Mouse (Mus musculus): ENCODE measurements at regions not wholly inside any gene's neighbourhood (a gene's known extent, or its start where the extent isn't known, plus 50 kb on each side); places are given as distances from the start of the nearest gene placed in this dataset.

DNA sequence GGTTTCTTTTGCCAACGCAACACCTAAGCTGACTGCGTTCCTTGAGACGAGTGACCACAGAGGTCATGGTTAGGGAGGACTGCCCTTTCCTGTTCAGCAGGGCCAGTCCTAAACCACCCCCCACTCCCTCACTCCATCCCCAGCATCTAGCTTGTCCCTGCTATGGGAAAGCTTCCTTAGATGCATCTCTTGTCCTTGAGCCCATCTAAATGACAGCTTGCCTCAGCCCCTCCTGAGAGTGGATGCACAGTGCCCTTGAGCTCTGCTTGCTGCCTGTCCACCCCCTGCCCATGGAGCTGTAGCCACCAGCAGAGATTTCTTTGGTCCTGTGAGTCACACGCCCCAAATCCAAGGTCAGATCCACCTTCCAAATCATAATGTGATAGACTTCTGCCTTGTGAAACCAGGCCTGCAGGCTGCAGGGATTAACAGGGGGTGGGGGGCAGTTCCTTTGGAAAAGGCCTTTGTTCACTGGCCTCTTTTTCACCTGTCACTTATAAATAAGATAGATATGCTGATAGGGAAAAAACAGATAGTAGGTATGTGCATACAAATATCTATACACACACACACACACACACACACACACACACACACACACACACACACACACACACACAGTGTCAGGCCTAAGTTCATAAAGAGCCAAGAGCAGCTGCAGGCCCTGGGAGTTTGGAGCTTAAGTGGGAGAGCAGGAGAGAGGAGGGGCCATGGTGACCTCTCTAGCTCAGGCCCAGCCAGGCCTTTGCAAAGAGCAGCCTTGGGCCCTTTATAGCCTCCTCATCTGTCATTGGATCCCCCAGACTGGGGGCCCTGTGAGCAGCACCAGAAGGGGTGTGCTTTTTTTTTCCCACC is 56.4 kb upstream of the Adra2c start:
- no peak for DNase-seq (ENCODE audit: low spot score)

DNA sequence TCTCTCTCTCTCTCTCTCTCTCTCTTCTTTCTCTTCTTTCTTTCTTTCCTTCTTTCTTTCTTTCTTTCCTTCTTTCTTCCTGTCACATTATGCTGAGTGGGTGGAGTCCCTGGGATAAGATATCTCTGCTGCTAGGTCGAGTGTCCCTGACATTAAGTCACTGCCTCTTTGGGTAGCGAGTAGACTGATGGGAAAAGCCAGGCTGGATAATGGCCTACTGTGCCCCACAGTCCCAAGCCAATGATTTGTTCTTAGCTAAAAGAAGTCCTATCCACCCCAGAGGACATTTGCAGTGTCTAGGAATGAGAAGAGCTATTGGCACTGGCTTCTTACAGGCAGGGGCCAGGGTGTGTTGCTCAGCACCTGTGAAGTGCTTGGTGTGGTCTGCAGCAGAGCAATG is 61.8 kb upstream of the Adra2c start:
- DNase-seq (ENCODE audit: low spot score), result no peak

DNA sequence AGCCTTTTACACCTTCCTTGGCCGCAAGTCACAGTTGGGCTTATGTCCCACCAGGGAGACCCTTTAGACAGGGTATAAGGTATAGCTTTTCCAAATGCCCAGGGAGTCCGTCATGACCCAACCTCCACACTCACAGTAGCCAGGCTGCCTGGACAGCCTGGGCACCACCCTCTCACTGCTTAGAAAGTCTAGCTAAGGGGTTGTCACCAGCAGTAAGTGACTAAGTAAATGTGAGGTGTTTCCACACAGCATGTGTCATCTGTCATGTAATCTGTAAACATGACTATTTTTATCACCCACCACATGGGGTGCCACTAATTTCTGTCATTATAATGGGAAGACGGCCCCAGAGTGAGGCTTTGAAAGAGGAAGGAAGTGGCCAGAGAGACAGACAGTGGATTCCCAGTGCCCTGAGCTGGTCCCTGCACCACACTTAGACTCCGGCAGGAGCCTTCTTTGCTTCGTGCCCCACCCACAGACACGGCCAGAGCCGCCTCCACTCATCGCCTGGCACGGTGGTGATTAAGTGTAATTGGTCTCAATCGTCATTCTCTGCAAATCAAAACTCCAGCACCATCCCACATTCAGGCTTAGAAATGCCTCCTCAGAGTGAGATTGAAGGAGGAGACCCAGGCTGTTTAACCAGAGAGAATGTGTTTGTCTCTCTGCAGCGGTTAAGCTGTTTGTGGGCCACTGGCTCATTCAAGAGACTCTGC is 62.5 kb upstream of the Adra2c start:
- DNase-seq (ENCODE audit: low spot score), result no peak

DNA sequence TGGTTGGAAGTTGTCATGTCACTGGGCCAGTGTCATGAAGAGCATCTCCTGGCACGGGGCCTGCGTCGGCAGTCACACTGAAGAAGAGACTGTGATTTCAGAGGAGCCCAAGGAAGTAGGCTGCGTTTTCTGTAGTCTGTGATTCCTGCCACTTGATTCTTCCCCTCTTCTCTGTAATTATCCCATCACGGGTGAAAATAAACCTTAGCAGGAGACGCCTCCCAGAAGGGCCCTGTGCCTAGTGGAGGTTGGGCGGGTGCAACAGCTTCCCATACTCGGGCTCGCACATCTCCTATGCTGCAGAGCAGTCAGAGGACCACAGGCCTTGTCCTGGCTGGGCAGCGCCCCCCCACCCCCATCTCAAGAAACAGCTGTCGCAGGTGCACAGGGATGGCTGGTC is 63.1 kb upstream of the Adra2c start:
- no peak for DNase-seq (ENCODE audit: low spot score)

DNA sequence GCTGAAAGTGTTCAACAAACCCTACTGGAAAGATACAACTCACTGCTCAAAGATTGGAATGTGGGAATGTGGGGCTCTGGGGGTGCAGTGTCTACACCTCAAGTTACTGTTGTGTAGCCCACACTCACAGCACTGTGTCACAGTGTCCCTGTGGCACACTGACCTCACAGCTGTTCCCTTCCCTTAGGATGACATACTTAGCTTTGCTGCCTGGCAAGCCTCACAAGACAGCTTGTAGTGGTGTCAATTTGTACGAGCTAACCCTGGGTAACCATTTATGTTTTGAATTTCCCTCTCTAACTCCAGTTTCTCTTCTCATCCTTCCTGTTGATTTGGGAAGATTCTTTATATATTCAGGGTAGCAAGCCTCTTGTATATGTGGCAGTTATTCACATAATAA is 68.8 kb upstream of the Adra2c start:
- DNase-seq (ENCODE audit: low spot score), result no peak

DNA sequence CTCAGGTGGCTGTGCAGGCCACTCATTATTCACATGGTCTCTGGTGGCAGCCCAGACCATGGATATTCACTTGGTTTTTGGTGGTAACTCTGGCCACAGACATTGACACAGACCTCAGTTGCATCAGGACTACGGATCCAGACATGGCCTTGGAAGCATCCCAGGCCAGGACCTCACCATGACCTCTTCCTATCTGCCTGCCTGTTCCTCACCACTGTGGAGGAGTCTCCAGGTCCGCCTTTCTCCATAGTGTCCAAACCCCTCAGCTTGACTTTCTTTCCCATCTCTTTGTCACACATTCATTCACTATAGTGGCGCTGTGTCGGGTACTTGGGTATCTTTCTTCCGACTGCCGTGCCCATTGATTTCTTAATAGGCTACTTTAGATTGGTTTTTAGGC is 74.1 kb upstream of the Adra2c start:
- no peak for DNase-seq (ENCODE audit: low spot score)

DNA sequence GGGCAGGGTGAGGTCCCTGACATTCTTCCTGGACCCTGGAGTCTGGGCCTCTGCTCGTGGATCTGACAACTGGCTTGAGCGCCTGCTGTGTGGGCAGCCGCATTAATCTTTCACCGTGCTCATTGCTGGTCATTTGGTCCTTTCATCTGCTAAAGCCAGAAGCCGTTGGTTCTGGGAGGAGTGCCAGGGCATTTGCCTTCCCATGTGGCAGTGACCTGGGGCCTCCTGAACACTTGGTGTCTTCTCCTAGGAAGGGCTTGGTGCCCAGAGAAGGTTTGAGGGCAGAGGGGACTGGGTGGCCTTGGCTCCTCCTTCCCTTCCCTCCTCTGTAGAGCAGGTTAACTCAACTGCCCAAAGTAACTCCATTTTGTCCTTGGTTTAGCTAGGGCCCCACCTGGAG is 79.7 kb upstream of the Adra2c start:
- no peak for DNase-seq (ENCODE audit: low spot score)

DNA sequence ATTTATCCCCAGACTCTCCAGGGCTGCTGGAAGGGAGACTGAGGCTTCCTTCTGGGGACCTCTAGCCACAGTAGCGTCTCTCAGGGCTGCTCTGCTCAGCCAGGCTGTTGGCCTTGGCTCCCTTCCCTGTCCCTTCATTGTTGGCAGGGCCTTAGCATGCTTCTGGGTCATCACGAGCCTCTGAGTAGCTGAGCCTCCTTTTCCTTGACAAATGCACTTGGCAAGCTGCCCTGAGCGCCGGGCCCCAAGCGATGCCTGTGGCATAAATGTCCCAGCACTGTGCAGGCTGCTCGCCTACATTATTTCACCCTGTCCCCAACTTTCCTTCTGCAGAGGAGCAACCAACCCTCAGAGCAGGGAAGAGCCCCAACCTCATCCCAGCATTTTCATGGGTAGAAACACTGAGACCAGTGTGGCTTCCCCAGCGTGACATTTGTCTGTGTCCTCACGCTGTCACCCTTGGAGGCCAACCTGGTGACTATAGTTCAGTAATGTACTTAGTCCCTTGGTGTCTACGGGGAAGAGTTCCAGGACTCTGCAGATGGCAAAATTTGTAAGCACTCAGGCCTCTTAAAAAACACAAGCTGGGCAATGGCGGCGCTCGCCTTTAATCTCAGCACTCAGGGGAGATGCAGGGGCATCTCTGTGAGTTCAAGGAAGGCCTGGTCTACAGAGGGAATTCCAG is 83.7 kb upstream of the Lrpap1 start:
- DNase-seq (ENCODE audit: low spot score), result peak; percentile 85

DNA sequence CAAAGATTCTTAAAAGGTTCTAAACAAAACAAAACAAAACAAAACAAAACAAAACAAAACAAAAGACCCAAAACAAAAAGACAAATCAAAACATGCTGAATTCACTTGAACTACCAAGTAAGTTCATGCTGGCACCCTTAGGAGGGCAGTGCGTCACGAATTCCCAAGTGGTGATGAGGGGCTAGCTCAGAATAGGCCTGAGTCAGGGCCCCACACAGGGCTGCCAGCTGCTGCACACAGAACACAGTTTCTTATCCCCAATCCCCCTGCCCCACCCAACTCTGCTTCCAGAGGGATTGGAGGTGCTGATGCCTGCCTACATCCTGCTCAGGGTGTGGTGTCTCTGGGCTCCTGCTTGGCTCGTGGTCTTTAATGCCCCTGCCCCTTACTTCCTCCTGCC is 80.3 kb upstream of the Lrpap1 start:
- DNase-seq (ENCODE audit: low spot score), result no peak

DNA sequence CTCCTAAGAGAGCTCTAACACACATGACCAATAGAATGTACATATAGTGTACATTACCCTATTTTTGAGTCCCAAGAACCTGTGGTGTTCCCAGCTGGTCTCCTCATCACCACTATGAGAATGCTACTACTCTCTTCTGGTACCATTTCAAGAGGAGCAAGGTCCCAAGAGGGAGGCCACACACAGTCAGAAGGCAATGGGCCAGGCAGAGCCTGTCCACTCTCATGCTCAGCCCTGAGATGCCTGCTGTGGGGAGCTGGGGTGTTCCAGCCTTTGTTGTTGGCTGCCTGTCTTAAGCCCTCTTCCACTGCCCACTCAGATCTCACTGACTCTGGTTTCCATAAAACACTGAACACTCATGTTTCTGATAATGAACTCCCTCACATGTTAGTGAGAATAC is 79.7 kb upstream of the Lrpap1 start:
- DNase-seq (ENCODE audit: low spot score), result peak; percentile 60

DNA sequence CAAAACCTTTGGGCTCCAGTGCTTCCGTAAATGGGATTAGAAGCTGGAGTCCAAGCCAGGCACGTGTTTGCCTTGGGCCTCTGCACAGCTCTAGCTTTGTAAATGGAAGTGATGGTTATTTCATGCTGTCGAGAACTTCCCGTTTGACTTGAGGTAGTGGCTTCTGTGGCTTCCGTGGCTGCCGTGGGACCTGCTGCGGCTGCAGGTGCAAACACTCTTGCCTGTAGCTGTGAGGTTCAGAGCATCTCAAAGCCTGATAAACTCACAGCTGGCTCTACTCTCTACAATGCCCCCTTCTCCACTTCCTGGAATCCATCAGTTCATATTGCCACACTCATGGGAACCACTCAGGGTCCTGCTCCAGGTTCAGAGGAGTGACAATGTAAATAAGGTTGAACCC is 77.9 kb upstream of the Lrpap1 start:
- DNase-seq (ENCODE audit: low spot score), result no peak

DNA sequence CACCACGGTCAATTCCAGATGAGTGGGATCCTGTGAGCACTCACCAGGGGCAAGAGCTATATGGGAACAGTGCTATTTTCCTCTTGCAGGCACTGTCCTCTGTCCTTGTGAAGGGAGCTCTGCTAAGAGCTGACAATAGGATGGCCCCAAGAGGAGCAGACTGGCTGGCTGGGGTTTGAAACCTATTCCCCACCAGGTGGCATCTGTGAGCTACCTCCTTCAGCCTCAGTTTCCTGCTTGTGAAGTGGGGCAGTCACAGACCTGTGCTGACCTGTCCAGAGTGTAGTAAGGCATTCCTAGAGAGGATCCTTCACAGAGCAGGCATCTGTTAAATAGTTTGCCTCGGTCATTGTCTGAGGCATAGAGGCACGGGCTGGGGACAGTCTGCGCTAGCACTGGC is 71.8 kb upstream of the Lrpap1 start:
- no peak for DNase-seq (ENCODE audit: low spot score)

DNA sequence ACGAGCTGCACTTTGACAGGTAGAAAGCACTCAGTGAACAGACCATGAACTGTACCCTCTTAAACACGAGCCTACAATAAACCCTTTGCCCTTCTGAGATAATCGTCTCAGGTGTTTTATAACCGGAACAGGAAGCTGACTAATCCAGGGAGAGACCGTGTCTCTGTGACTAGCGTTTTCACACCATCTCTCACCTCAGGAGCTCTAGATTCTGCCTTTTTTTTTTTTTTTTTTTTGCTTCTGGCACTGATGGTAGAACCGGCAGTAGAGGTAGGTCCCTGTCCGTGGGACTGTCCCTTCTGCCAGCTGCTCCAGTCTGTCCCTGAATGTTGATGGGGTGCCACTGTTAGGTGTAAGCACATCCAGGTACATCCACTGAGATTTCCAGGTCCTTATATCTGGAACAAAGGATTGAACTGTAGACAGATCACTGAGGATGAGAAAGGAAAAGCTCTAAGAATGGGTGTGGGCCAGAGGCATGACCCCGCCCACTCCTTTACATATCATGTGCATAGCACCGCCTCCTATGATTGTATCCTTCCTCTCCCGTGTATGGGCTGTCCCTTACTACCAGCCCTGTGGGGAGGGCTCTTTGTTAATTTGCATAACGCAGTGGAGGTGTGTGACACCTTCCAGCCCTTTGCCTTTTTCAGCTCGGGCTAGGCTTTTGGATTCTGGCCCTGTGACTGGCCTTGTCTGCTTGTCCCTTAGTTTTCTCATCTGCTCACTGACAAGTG is 70.7 kb upstream of the Lrpap1 start:
- no peak for DNase-seq (ENCODE audit: low spot score)

DNA sequence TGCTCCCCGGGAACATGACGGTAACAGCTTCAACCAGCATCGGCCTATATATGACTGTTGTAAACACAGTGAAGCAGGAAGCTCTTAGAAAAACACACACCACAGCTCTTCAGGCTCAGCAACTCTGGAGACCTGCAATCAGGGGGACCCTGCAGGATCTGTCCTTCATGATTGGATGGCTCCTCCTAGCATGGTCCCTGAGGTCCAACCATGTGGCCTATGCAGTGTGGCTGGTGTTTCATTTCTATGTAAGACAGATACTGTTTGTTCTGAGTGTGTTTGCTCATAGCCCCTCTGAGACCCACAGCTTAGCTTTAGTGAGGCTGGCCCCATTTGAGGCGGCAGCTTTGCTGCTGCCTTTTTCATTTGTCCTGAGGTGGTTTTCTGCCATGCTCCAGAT is 68.8 kb upstream of the Lrpap1 start:
- no peak for DNase-seq (ENCODE audit: low spot score)

DNA sequence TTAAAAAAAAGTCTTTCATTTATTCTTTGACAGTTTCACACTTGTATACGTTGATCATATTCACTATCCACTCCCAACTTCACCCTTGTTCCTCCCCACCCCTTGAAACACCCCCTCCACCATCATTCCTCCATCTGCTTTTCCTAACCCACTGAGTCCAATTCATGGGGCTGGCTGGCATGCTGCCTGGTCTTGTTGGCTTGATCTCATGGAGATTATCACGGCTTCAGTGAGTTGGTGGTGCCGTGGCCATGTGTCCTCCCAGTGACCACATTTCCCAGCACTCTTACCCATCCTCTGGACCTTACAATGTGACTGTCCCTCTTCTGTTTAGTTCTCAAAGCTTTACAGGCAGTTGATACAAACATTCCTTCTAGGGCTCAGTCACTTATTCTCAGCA is 65.8 kb upstream of the Lrpap1 start:
- no peak for DNase-seq (ENCODE audit: low spot score)

DNA sequence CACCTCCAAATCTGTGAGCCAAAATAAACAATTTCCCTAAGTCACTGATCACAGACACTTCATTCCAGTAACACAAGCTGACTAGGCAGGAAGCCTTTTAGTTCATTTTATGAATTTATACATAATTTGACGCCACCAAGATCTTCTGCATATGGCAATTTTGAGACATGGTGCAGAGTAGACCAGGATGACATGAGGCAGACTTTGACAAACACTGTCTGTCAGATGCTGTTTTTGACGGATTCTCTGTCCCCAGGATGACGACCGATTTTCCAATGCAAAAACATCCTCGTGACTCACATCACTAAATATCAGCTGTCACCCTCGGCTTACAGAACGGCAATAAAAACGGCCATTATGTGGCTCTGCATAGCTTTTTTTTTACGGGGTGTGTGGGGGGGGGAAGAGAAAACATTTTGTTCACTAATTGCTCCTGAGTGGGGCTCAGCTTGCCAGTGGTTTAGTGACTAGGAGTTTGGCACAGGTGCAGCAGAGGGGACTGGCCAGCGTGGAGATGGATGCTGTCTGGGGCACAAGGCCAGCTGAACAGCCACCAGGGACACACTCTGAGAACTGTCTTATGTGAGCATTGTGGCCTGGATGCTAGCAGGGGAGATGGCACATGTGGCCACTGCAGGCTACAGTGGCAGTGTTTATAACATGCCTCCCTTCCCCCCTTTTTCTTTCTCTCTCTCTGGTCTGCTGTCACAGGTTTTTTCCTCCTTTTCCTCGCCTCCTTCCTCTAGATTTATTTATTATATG is 65.0 kb upstream of the Lrpap1 start:
- no peak for DNase-seq (ENCODE audit: low spot score)

DNA sequence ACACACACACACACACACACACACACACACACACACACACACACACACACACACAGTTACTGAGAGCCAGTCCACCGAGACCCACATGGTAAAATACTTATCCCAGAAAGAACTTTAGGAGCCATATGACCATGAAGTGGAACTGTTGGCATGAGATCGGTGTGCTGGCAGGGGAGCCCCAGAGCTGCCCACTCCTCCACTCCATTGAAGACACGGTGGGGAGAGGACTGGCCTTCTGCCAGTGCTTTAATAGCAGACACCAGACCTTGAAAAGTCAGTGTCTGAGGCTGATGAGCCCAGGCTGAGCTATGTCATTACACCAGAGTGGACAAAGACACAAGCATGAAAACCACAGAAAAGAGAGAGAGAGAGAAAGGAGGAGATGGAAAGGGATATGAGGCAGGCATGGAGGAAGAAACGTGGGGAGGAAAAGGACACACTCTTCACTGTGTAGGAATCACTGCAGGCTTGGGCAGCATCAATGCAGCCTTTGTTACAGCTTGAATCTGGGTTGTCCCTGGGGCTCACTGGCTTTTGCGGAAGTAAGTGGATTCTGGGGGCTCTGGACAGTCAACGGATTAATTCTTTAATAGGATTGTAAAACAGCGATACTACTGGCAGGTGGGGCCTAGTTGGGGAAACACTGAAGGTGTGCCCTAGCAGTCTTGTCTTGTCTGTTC is 64.2 kb upstream of the Lrpap1 start:
- DNase-seq (ENCODE audit: low spot score), result no peak

DNA sequence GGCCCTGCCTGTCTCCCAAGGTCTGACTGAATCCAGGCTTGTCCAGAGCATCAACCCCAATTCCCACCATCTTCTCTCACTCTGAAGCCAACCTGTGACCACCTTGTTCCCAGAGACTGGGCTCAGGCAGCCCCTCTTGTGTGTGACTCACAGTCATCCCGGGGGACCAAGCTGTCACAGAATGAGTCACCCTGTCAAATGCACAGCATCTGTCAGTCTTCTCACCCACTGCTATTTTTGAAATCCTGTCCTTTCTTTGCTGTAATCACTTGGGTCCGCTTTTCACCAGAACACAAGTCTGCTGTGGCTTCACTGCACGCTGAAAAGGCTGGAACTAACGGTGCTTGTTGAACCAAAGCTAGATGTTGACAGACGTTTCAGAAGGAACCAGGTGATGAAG is 63.3 kb upstream of the Lrpap1 start:
- no peak for DNase-seq (ENCODE audit: low spot score)

DNA sequence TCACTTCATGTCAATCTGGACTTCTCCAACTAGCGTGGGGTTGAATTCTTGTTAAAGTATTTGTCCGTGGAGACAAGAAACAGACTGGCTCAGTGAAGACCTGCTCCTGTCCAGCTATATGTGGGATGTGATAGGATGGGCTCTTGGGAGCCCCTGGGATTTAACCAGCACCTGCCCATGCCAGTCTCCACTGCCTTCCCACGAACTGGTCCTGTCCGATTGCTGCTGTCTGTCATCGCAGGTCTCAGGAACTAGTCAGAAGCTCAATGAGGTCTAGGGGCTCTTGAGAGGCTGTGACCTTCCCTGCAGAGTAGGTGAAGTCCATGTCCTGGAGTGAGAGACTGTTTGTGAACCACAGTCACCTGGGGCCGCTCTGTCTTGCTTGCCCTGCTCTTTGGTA is 62.8 kb upstream of the Lrpap1 start:
- DNase-seq (ENCODE audit: low spot score), result no peak

DNA sequence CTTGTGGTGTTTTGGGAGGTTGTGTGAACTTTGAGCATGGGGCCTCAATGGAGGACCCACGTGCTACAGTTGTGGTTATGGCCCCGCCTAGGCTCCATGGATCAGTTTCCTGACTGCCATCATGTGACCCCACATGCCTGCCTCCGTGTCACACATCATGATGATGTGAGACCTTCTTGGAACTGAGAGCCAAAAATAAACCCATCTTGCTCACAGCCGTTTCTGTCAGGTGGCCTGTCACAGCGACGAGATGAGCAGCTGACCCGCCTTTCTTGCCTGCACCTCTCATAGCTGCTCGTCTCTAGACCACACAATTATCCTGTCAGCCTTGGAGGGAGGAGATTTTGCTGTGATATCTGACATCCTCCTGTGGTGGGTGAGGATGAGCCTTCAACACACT is 60.4 kb upstream of the Lrpap1 start:
- no peak for DNase-seq (ENCODE audit: low spot score)

DNA sequence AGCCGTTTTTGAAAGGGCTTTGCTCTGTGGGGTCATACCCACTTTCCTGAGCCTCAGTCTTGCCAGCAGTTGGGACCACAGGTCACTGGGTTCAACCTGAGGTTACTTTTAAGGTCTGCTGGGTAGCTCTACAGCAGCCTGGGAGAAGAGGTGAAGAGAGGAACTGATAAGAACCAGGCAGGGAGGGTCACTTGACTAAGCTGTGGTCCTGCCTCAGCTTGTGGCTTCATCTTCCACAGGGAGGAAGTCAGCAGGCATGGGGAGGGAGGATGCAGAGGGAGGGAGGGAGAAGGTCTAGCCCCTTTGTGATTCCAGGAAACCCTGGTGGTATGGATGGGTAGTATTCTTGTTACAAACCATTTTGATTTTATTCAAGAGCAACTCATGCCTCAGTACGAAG is 59.9 kb upstream of the Lrpap1 start:
- no peak for DNase-seq (ENCODE audit: low spot score)

Measured in testis, postnatal 10 days (tissue).